Mouse (Mus musculus) CH12.LX (cell line): ENCODE measurements around the gene Cspg4. TPM values are rescaled to one million over a fixed set of nuclear protein-coding genes. Genes with fewer than 3 reads are reported as not detected.

Source experiments
- DNase-seq: peaks from one replicate; pipeline ENCODE4 v3.0.0-alpha.2; 2013; ENCODE audit errors: extremely low read depth
- H3K27ac ChIP-seq: 2 replicates; pipeline ENCODE4 v1.5.1; 2012; ENCODE audit warnings: low read depth, mild to moderate bottlenecking, control low read depth, moderate library complexity; ENCODE audit not compliant: insufficient read depth
- H3K27me3 ChIP-seq: replicated peaks from 2 replicates; pipeline ENCODE3; 2012; ENCODE audit warnings: inconsistent platforms
- H3K36me3 ChIP-seq, 2 experiments: replicated peaks in 1 of 2; 2 replicates each; pipeline versions ENCODE3 to v1.6.1; 2012; ENCODE audit warnings: inconsistent platforms in 1 of 2, low read length in 1 of 2, mild to moderate bottlenecking in 1 of 2, mixed read lengths in 1 of 2, moderate library complexity in 1 of 2; ENCODE audit not compliant: control insufficient read depth in 1 of 2, insufficient read depth in 1 of 2
- H3K4me1 ChIP-seq, 2 experiments: 2 replicates each; pipeline ENCODE4 v1.6.1; 2012; ENCODE audit warnings: inconsistent platforms in 1 of 2, moderate library complexity in 1 of 2; ENCODE audit not compliant: insufficient read depth in 2 of 2, control insufficient read depth in 1 of 2
- H3K4me2 ChIP-seq: 2 replicates; pipeline ENCODE4 v1.6.1; 2012; ENCODE audit warnings: low read depth, mild to moderate bottlenecking, control low read depth; ENCODE audit not compliant: poor library complexity, insufficient read depth, severe bottlenecking
- H3K4me3 ChIP-seq, 3 experiments: fragments of 150-350 bp in 1 of 3; sonication (generic) in 1 of 3; replicated peaks in 1 of 3; 2 replicates each; pipeline versions ENCODE3 to v1.5.1; 2011 to 2012; ENCODE audit warnings: low read depth in 2 of 3, low read length in 2 of 3, mild to moderate bottlenecking in 2 of 3, moderate library complexity in 2 of 3, control low read depth in 1 of 3, improper control_type of control experiment in 1 of 3, inconsistent platforms in 1 of 3, mixed read lengths in 1 of 3; ENCODE audit not compliant: poor library complexity in 1 of 3
- H3K79me2 ChIP-seq: replicated peaks from 2 replicates; pipeline ENCODE4 v1.6.1; 2012; ENCODE audit warnings: mild to moderate bottlenecking, moderate library complexity; ENCODE audit not compliant: control insufficient read depth, poor library complexity, insufficient read depth, severe bottlenecking; ENCODE audit errors: extremely low read depth
- H3K9ac ChIP-seq: 2 replicates; pipeline ENCODE4 v1.6.1; 2012; ENCODE audit warnings: low read depth, mild to moderate bottlenecking, control low read depth, moderate library complexity; ENCODE audit not compliant: insufficient read depth
- H3K9me3 ChIP-seq: replicated peaks from 2 replicates; pipeline ENCODE3; 2012; ENCODE audit warnings: low read length, inconsistent platforms, mixed read lengths
- CTCF ChIP-seq, 2 experiments: IDR thresholded peaks in 1 of 2; conservative IDR thresholded peaks in 1 of 2; 2 replicates each; pipeline ENCODE4 v1.5.1; 2011 to 2012; ENCODE audit warnings: low read depth in 2 of 2, low read length in 2 of 2, improper control_type of control experiment in 1 of 2, inconsistent platforms in 1 of 2, mild to moderate bottlenecking in 1 of 2, moderate library complexity in 1 of 2
- E2F4 ChIP-seq: IDR thresholded peaks from 2 replicates; pipeline ENCODE4 v1.6.1; 2011; ENCODE audit warnings: low read depth, low read length, improper control_type of control experiment; ENCODE audit not compliant: insufficient replicate concordance
- HCFC1 ChIP-seq: IDR thresholded peaks from 2 replicates; pipeline ENCODE4 v1.6.1; 2012; ENCODE audit warnings: low read depth, mild to moderate bottlenecking, inconsistent platforms, low read length, improper control_type of control experiment
- IRF4 ChIP-seq: IDR thresholded peaks from 2 replicates; pipeline ENCODE4 v1.6.1; 2014; ENCODE audit warnings: low read depth, mild to moderate bottlenecking, inconsistent platforms, low read length, improper control_type of control experiment
- MAFK ChIP-seq: IDR thresholded peaks from 2 replicates; pipeline ENCODE4 v1.6.1; 2011; ENCODE audit warnings: low read length, improper control_type of control experiment; ENCODE audit not compliant: insufficient replicate concordance
- MEF2A ChIP-seq: IDR thresholded peaks from 2 replicates; pipeline ENCODE4 v1.6.1; 2014; ENCODE audit warnings: low read depth, mild to moderate bottlenecking, inconsistent platforms, low read length, improper control_type of control experiment, borderline replicate concordance
- NRF1 ChIP-seq: IDR thresholded peaks from 2 replicates; pipeline ENCODE4 v1.6.1; 2014; ENCODE audit warnings: low read depth, mild to moderate bottlenecking, inconsistent platforms, low read length, improper control_type of control experiment, moderate library complexity
- PAX5 ChIP-seq: IDR thresholded peaks from 2 replicates; pipeline ENCODE4 v1.6.1; 2012; ENCODE audit warnings: low read length, inconsistent platforms, mixed read lengths
- POLR2A ChIP-seq: IDR thresholded peaks from 2 replicates; pipeline ENCODE4 v1.6.1; 2011; ENCODE audit warnings: low read depth, mild to moderate bottlenecking, improper control_type of control experiment, low read length
- RAD21 ChIP-seq: IDR thresholded peaks from 2 replicates; pipeline ENCODE4 v1.6.1; 2011; ENCODE audit warnings: low read depth, mild to moderate bottlenecking, low read length, improper control_type of control experiment, moderate library complexity
- RCOR1 ChIP-seq: conservative IDR thresholded peaks from 2 replicates; pipeline ENCODE4 v1.6.1; 2012; ENCODE audit warnings: low read depth, mild to moderate bottlenecking, inconsistent platforms, low read length, improper control_type of control experiment
- SIN3A ChIP-seq: IDR thresholded peaks from 2 replicates; pipeline ENCODE4 v1.6.1; 2012; ENCODE audit warnings: low read length, improper control_type of control experiment, inconsistent platforms
- TBP ChIP-seq: conservative IDR thresholded peaks from 2 replicates; pipeline ENCODE4 v1.6.1; 2011; ENCODE audit warnings: low read depth, low read length, improper control_type of control experiment
- UBTF ChIP-seq: IDR thresholded peaks from 2 replicates; pipeline ENCODE4 v1.6.1; 2012; ENCODE audit warnings: low read depth, mild to moderate bottlenecking, inconsistent platforms, low read length, improper control_type of control experiment, moderate library complexity
- USF1 ChIP-seq: IDR thresholded peaks from 2 replicates; pipeline ENCODE4 v1.6.1; 2014; ENCODE audit warnings: low read depth, mild to moderate bottlenecking, inconsistent platforms, low read length, improper control_type of control experiment
- USF2 ChIP-seq: conservative IDR thresholded peaks from 2 replicates; pipeline ENCODE4 v1.6.1; 2011; ENCODE audit warnings: low read depth, low read length, improper control_type of control experiment
- ZC3H11A ChIP-seq: IDR thresholded peaks from 2 replicates; pipeline ENCODE4 v1.6.1; 2012; ENCODE audit warnings: low read depth, mild to moderate bottlenecking, inconsistent platforms, low read length, improper control_type of control experiment
- ZNF384 ChIP-seq: IDR thresholded peaks from 2 replicates; pipeline ENCODE4 v1.6.1; 2012; ENCODE audit warnings: low read depth, low read length, improper control_type of control experiment, inconsistent platforms
- dilution Hi-C: fragments of 300-500 bp; cut with MboI; formaldehyde crosslinking; loops from 2 replicates; pipeline ENCODE4 v1.14.3; 2020; ENCODE audit warnings: low sequenced_read_pairs; ENCODE audit not compliant: extremely low pct_unique_long_range_greater_than_20kb, extremely low pct_ligation_motif_present
- in situ Hi-C: fragments of 300-500 bp; cut with MboI; formaldehyde crosslinking; loops from 3 replicates; pipeline ENCODE4 v1.14.3; 2019; ENCODE audit warnings: low sequenced_read_pairs, low pct_ligation_motif_present, low pct_unique_long_range_greater_than_20kb, mixed read lengths
- polyA plus RNA-seq: library from polyadenylated mRNA; unstranded; fragments of >175 nt; gene quantifications from 2 replicates; pipeline ENCODE4 v1.2.1, GENCODE M21; 2012; ENCODE audit warnings: low read depth; ENCODE audit not compliant: insufficient read length
- total RNA-seq, 2 experiments: library from RNA; depleted of rRNA; stranded (reverse); fragments of 300-350 nt in 1 of 2; fragments of >200 nt in 1 of 2; gene quantifications; 2 replicates each; pipeline ENCODE4 v1.2.3; 2012 to 2014

The Cspg4 gene
- total and polyA plus RNA-seq, 3 experiments: 0.06 to 0.08 TPM; not detected in 1

DNA sequence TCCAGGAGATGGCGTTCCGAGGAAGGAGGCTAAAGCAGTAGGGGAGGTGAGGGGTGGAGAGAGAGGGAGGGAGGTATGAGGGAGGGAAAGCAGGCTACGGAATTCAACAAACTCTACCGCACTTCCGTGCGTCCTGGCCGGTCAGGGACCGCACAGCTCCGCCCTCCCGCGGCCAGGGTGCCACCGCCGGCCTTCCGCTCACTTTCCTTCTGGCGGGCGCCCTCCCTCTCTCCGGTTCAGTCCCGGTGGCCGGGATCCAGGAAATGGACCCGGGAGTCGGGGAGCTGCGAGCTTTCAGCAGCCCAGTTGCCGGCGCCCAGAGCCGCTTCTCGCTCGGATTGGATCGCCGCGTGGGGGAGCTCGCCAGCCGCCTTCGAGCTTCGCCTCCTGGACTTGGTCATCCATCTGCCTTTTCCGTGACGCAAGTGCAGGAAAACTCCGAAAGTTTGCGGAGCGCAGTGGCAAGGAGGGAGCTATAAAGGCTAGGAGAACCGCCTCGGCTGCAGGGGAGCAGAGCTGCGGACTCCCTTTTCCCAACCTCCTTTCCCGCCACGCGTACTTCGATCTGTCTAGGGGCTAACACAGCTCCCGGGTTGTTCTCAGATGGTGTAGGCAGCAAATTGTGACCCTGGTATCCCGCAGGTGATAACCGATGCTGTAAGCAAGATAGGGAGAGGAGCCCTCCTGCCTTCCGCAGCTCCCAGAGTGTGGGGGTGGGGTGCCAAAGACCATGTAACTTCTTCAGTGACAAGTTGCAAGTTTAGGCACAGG lies 63.4 kb downstream of the Cspg4 start, which contains the start of gene Snx33 (continued):
- TF ChIP-seq E2F4: 0 out of 2 replicates have a peak, but pooled peaks have one; percentile 23
- no peak for TF ChIP-seq SIN3A
- peak; percentile 52 for TF ChIP-seq RAD21
- TF ChIP-seq CTCF (conservative IDR thresholded peaks at IDR 0.05 in 1 of 2, IDR thresholded peaks at IDR 0.05 in 1 of 2; ENCODE audit: low read depth in 2 of 2, low read length in 2 of 2): peak in 1 of 2 experiments; percentile 70; a peak in 2 of 4 replicates
- no peak for TF ChIP-seq ZNF384
- no peak for TF ChIP-seq ZC3H11A
- no peak for TF ChIP-seq PAX5
- 0 out of 2 replicates have a peak, but pooled peaks have one; percentile 31 for TF ChIP-seq TBP
- TF ChIP-seq IRF4: no peak
- TF ChIP-seq USF1: no peak
- TF ChIP-seq NRF1: no peak
- TF ChIP-seq UBTF: peak; percentile 84

DNA sequence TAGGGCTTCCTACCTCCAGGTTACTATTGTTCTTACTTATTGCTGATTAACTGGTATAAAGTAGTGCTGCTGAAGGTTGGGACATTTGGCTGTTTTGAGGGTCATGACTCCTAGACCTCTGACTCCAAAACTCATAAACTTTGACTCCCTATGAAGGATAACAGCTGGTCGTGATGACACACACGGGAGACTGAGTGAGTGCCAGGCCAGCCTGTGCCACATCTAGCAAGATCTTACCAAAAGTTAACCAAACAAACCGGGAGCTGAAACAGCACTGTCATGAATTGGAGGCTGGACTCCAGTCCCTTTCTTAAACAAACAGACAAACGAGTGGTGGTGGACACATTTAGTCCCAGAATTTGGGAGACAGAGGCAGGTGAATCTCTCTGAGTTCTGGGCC lies 64.7 kb downstream of the Cspg4 start:
- DNase-seq: no peak
- H3K27me3 ChIP-seq: peaks cover 28% of the 10 kb centered on the region
- no peak overlapping the region for H3K4me2 ChIP-seq
- dilution Hi-C loops: no loop called here
- no peaks in the 10 kb centered on the region for H3K79me2 ChIP-seq
- TF ChIP-seq RCOR1 (no peak), HCFC1 (no peak), UBTF (no peak), RAD21 (no peak), MEF2A (no peak), POLR2A (no peak), IRF4 (no peak), USF2 (no peak)
- peaks cover 13 to 26% of the 10 kb centered on the region in 2 experiments for H3K4me1 ChIP-seq
- no peaks in the 10 kb centered on the region for H3K9me3 ChIP-seq
- H3K36me3 ChIP-seq: peaks cover 0 to 21% of the 10 kb centered on the region in 2 experiments
- H3K9ac ChIP-seq: no peak overlapping the region
- in situ Hi-C loops: no loop called here
- no peak overlapping the region for H3K27ac ChIP-seq
- H3K4me3 ChIP-seq: no peak overlapping the region

DNA sequence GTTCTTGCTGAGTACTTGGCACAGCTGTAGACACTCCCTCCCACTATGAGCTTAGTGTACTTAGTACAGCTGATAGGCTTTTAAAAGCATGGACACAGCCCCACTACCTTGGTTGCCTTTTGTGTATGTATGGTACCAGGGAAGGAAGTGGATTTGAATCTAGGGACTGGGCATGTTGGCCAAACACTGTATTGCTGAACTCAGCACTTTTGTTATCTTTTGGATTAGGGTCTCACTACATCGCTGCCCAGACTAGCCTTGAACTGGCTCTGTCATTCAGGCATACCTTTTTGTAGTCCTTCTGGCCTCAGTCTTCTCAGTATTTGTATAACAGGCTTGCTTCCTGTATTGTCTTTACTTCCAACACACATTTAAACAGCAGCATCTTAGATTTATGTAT lies 65.7 kb downstream of the Cspg4 start:
- Histone ChIP-seq H3K27ac (no peak overlapping the region), H3K9ac (no peak overlapping the region), H3K4me3 (no peak overlapping the region), H3K36me3 (peaks cover 0 to 10% of the 10 kb centered on the region in 2 experiments), H3K4me1 (peaks cover 5 to 17% of the 10 kb centered on the region in 2 experiments; a peak in 2 of 4 replicates)
- dilution Hi-C loops: no loop called here
- TF ChIP-seq MAFK (peak; percentile 80), POLR2A (no peak)
- TF ChIP-seq, all 38 proteins: peak for 1
- no peak for DNase-seq
- in situ Hi-C loops: no loop called here
- H3K79me2 ChIP-seq: no peaks in the 10 kb centered on the region
- no peak overlapping the region for H3K4me2 ChIP-seq
- peaks cover 28% of the 10 kb centered on the region for H3K27me3 ChIP-seq
- peaks cover 2% of the 10 kb centered on the region for H3K9me3 ChIP-seq
